Mouse (Mus musculus): ENCODE results near the gene AI481877. TPM values are rescaled to one million over a fixed set of nuclear protein-coding genes. Genes with fewer than 3 reads are reported as not detected.

AI481877 gene
- total RNA-seq, 2 experiments from 2014 or later = 0.15 TPM; not detected in 1

DNA sequence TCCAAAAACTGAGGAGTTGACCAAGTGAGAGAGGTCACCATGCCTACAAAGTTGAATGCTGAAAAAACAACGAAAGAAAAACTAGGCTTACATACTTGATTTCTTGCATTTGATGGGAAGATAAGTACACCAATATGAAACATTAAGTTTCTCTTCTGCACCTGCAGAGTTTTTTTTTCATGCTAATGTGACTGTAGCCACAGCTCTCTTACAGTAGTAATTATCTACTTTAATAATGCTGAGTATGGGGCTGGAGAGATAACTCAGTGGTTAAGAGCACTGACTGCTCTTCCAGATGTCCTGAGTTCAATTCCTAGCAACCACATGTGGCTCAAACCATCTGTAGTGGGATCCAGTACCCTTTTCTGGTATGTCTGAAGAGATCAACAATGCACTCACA, 13.7 kb downstream of the AI481877 start:
- DNase-seq = no peak

DNA sequence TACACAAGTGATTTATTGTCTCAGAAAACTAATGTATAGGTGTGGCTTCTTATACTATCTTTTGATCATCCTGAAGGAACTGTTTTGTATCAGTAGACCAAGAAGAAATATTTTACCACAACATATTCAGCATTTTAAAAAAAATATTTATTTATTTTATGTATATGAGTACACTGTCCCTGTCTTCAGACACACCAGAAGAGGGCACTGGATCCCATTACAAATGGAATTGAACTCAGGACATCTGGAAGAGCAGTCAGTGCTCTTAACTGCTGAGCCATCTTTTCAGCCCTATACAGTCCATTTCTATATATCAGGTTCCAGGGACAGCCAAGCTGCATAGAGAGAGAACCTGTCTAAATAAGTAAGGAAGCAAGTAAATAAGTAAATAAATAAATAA, 15.2 kb downstream of the AI481877 start:
- DNase-seq = no peak

DNA sequence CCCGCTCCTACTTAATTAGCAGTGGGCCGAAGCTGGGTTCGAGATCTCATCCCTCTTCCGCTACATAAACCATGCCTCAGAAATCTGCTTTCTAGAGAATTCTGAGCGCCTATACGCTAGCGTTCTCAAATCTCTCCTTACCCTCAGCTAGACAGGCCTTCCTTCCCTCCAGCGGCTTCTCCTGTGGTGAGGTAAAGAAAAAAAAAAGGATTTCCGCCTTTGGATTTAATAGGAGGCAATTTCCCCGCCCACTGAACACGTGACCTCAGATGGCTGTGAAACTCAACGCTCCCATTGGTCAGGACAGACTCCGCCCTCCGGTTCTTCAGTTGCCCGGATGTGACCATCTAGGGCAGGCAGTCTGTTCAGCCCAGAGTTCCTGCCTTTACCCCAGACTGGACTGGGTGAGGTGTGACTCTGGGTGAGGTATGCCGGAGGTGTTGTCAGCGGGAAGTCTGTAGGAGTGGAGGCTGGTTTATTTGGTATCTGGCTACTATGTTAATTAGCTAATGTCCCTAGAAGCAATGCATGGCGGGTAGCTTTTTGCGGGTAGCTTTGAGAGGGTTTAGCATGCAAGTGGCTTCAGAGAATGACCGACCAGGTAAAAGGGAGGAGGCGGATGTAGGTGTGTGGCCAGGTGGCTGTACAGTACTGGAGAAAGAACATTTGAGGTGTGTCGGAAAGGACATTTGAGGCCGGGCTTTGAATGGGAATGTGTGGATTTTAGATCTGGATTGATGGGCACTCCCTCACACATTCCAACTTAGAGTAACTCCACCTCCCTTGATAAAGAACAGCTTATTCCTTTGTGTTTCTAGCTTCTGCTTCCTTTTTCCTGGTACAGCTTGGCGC, 20.9 kb downstream of the AI481877 start:
- no peak for DNase-seq

DNA sequence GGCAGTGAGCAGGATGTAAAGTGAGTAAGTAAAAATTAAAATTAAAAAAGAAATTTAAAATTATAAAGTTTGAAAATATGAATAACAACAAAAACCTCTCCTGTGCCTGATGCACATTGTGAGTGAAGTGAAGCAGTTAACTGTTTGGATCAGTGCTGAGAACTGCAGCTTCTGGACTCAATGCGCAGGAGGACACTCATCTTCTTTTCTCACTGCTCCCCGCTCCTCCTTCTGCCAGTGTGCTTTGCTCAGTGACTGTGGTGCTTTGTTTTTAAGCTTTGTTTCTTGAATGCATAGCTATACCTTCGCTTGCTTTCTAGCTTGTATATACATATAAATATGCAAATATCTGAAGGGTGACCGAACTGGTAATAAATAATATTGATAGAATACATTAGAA, 30.1 kb downstream of the AI481877 start:
- no peak for DNase-seq

DNA sequence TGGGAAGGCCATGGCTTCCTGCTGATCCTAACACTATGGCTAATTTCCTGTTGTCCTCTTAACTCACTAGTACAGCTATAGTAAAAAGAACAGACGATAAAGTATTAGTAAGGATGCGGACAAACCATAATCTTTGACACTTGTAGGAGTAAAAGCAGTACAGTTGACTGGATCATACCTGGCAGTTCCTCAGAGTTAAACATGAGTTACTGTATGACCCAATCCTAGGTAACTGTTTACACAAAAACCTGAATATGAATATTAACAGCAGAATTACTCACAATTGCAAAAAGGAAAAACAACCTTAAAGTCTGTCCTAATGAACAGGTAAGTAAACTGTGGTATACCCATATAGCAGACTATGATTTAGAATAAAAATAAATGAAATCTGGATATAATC, 30.9 kb downstream of the AI481877 start:
- DNase-seq = no peak

DNA sequence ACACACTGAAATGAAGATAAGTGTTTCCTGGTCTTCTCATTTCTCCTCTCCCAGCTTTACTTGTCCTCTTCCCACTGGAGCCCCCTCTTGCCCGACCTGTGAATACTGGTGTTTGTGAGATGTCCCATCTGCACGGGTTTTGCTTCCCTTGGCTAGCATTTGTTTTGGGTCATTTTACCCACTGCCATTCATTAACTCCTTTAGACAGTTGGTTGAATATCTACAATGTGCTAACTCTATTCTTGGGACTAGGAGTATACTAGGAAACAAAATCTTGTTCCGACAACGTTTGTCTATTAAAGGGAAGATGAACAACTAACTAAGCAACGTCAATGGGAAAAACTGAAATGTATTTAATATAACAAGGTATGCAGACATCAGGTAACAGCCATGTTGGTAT, 32.1 kb downstream of the AI481877 start:
- DNase-seq = no peak

DNA sequence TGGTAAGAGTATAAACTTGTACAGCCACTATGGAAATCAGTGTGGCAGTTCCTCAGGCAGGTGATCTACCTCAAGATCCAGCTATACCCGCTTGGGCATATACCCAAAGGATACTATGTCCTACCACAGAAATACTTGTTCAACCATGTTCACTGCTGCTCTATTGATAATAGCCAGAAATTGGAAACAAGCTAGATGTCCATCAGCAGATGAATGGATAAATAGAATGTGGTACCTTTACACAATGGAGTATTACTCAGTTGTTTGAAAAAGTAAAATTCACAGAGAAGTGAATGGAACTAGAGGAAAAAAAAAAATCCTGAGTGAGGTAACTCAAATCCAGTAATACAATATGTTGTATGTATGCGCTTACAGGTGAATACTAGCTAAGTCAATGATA, 34.6 kb downstream of the AI481877 start:
- no peak for DNase-seq

DNA sequence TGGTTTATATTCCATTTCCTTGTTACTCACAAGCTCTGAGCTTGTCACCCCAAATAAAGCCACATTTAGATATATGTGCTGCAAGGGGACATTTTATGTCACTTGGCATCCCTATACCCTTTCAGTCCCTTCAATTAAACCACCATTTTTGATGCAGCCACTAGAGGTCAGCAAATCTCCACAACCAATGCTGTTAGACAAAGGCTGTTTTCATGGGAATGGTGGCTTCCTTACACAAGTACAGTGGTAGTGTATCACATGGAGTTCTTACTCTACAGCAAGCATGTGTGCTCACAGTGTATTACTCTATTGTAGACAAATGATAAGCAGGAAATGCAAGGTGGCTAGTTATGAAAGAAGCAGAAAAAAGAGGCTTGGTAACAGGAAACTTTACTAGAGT, 42.4 kb downstream of the AI481877 start:
- DNase-seq = peak; percentile 85

DNA sequence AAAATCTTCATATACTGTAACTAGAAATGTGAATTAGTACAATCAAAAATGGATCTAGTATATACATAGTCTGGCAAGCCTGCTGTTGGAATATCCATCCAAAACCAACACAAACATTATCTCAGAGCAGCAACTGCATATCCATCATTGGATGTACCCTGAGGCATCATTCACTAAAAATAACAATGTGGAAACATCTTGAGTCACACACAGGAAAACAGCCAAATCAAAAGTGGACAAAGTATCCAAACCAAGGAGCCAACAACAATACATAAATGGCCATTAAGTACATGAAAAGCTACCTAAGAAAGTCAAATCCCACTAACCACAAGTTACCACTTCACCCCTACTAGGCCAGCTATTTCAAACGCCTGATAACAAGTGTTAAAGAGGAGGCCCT, 49.4 kb downstream of the AI481877 start:
- no peak for DNase-seq

DNA sequence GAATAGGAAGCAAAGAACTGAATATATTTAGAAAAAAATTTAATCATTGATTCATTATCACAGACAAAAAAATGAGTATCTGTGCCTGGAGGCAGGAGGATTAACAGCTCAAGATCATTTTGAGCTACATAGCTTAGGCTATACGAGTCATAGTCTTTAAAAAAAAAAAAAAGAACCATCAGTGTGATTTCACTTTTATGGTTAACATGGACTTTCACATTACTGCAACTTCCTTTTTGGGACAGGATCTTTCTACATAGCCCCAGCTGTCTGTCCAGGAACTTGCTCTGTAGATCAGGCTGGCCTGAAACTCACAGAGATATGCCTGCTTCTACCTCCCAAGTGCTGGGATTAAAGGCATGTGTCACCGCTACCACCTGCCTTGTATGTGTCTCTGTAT, 55.4 kb downstream of the AI481877 start:
- DNase-seq = no peak

DNA sequence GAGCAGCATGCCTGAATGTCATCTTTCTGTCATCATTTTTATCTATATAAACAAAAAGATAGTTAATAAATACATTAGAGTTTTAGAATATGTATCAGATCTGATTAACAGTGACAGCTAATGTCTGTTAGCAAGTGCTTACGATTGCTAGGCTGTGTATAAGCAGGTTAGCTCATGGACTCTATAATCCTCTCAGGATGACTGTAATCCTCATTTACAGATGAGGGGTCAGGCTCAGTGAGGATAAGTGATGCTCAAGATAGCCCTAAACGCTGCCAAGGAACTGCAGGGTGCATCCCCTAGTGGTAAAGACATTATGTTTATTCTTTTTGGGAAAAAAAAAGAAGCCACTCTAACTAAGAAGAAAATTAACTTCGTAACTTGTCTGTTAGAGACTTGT, 69.5 kb downstream of the AI481877 start:
- no peak for DNase-seq

DNA sequence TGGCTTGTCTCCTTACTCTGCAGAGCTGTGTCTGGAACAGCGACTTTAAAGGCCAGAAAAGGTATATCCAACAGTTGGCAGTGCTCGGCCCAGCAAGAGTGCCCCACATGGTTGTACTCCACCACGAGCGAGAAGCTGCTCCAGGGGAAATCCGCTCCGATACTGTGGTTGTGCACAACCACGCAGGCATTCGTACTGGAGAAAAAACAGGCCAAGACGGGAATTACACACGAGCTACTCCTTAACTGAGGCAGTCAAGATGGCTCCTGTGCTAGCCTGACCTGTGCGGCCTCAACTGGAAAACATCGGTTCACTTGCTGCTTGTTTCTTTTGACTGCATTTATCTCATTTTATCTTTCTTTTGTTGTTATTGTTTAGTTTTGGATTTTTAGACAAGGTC, 76.3 kb downstream of the AI481877 start:
- DNase-seq = no peak

DNA sequence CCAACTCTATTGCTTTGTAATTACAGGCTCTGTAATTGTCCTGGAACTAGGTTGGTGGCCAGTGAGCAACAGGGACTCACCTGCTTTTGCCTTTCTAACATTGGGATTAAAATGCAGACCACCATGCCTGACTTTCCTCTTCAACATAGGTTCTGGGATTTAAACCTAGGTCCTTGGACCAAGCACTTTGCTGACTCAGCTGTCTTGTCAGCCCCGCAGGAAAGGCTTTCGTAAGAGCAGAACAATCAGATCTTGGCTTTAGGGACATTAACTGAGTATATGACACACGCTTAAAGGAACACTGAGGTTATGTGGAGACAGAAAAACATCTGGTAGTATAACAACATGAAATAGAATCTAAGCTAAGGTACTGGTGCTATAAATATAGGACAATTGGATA, 80.9 kb downstream of the AI481877 start:
- no peak for DNase-seq

DNA sequence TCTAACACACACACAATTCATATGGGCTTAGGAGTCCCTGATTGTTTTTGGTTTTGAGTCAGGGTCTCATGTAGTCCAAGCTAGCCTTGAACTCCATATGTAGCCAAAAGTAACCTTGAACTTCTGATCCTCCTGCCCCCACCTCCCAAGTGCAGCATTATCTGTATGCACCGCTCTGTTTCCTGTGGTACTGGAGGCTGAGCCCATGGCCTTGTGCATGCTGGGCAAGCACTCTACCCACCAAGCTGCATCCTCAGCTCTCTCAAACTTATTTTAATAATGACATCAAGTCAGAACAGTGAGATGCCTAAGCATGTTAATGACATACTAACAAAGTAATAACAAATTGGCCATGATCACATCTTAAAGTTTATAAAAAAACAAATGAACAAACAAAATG, 87.7 kb downstream of the AI481877 start:
- DNase-seq = no peak

DNA sequence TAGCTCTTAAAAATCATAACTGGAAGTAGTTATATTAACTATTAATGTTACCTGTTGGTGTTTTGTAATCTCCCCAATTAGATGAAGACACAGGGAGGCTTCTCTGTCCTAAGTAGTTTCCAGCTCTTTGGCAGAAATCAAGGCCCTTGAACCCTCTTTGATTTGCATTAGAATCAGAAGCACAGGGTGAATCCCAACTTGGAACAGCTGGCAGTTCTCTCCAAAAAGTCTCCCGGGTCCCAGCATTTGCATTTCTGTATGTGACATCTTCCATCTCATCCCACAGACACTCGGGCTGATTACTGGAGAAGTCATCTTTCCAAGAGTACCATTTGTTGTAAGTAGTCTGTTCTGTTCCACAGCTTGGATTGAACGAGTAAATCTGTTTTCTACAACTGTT, 91.6 kb downstream of the AI481877 start:
- no peak for DNase-seq

DNA sequence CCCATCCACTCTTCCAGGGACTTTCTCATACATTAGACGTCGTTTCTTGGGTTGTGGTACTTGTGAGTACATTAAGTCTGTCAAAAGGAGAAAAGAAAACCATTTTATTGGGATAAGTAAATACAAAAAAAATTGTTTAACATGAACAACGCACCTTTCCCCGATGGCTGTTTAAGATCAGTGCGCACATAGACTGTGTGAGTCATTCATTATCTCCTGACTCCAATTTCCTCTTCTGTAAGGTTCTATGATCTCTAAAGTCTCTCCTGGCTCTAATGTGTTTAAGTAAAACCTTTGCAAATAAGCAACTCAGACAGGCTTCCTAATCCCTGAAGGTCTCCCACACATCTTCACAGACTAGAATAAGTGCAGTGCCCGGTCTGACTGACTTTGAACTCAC, 94.9 kb downstream of the AI481877 start:
- no peak for DNase-seq

DNA sequence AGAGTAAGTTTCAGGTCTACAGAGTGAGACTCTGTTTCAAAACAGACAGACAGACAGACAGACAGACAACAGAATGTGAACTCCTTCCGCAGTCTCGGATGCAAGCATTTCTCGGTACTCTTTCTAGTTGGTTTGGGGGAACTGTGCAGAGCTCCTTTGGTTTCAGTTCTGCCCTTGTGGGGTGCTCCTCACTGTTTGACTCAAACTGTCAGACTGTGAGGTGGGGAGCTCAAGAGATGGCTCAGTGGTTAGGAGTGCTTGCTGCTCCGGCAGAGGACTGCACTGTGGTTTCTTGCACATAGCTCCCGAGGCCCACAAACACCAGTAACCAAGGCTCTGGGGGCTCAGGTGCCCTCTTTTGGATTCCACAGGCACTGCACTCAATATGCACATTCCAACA, 95.7 kb downstream of the AI481877 start:
- no peak for DNase-seq

DNA sequence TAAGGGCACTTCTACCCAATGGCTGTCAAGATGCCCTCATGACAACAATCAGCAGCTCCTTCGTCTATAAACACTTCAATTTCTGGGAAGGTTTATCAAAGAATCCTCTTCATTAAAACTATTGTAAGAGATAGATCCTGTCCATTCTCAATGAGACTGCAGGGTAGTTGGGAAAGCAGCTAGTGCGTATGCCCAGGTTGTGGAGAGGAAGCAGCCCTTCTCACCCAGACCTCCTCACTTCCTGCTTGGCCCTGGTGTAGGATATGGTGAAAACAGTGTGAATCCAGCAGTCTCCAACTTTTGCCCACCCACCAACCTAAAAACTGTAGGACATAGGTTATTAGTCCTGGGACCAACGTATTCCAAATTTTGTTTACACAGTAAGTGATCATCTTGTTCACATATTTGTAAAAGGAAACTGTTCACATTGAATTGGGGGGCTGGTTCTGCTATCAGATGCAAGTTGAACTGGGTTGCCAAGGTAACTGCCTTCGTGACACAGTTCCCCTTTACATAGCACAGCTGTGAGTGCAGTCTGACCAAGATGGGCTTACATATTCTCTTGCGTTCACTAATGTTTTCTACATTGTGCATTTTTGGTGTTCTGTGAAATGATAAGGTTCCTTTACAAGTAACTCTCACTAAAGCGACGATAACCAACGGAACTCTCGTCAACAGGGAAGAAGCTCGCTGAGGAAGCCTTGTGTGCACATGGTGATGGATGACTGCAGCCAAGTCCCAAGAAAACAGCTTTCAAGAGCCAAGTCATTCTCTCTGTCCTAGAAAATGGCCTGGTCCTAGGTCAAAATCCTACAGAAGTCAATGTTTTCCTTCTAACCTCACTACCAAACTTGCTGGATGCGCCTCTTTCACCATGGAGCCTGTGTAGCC, 98.1 kb downstream of the AI481877 start:
- no peak for DNase-seq

DNA sequence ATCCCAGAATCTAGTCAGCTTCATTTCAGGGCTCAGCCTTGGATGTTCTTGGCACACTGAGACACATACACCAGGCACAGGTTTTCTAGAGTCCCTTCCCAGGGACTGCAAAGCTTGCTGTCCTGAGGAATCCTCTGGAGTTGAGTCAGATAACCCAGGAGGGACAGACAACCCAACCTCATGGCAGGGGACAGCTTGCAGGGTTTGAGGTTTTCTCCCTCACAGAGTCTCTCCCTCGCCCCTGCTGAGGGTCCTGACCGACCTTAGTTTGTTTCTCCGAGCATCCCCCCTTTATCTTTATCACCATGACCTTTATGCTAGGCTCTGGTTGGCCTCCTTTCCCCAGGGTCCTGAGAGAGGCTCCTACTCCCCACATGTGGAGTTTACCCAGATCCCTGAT, 101.3 kb downstream of the AI481877 start:
- DNase-seq = no peak

DNA sequence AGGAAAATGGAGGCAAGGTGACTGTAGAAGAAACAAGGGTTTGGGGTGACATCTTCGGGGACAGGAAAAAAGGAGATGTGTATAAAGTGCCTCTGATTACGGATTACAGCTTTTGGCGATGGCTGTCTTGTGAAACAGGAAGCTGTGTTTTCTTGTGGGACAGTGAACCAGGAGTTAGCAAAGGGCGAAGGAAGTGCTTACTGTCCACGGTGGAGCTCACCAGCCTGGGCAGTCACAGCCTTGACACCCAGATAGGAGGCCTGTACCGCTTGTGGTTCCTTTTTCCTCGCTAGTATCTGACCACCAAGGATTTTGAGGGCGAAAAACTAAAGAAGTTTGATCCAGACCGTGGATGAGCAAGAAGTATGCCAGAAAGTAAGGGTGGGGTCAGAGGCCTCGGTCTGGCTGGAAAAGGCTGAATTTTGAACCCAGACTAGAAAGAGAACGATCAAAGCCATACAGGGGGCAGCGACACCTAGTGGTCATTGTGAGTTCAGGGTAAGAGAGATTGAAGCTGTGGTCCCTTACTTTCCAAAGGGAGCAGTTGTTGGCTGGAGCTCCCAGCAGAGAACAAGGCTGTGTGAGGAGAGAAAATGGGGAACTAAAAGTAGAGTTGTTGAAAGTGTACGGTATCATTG, 102.2 kb downstream of the AI481877 start:
- peak; percentile 83 for DNase-seq

DNA sequence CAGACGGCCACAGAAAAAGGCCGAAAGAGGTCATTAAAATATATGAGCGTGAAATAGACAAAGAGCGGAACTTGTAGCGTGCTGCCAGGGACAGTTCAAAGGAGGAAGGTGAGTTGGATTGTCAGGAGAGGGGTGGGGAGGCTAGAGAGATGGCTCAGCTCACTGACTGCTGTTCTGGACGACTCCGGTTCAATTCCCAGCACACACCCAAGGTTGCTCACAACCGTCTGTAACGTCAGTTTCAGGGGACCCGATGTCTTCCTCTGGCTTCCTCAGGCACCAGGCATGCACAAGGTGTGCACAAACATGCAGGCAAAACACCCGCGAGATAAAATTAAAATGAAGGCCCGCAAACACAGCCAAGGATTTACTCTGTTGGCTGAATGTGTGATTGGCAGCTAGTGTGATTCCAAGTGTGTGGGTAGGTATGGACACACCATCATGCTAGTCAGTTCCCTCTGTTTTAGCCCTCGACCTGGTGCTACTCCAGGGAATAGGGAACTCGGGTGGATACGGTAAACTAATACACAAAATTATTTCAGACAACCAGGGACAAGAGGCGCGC, 102.9 kb downstream of the AI481877 start:
- DNase-seq = no peak

DNA sequence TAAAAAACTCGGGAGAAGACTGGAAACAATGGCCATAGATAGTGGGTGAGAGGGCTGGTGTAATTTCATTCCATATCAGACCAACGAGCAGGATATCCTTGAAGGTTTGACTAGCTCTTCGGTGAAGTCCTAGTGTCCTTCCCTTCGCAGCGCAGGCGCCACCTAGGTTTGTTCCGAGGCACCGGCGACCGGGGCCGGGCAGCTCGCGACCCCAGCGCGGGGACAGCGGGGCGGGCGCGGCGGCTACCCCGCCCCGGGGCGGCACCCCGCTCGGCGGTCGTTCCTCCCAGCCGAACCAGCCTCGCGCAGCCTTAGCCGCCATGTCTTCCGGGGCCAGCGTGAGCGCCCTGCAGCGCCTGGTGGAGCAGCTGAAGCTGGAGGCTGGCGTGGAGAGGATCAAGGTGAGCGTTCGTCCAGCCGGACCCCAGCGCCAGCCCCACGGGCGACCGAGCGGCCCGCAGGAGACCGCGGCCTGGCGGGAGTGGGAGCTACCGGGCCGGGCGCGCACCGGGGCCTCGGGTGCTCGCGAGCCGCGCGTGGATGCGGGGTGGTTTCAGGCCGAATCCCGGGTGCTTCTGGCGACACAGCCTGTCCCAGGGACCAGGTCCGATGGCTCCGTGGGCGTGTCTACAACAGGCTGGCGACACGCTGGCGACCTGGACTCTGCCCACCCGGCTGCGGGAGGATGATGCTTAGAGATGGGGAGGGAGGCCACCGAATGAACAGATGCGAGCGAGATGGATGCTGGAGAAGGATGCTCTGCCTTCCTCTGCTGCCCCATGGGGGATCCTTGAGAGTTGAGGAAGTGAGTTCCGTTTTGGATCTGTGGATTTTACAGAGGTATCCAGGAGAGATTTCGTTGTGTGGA, 103.6 kb downstream of the AI481877 start, which contains the start of gene Gng10:
TSS of gene Gng10 (plus strand) at position 171 of the 868 bp plus-strand sequence.
- DNase-seq = peak; percentile 84

Measured in adrenal gland, postnatal 10 days (tissue).